Mouse (Mus musculus) forebrain, embryonic 10.5 days (tissue): ENCODE results near the gene Casq2. TPM values are rescaled to one million over a fixed set of nuclear protein-coding genes. Genes with fewer than 3 reads are reported as not detected.

Source experiments
- DNase-seq: peaks from one replicate; pipeline ENCODE4 v3.0.0-alpha.2; 2017; ENCODE audit warnings: low spot score; ENCODE audit errors: extremely low spot score
- H3K27ac ChIP-seq: fragments of 300-500 bp; sonication (generic); 2 replicates; pipeline ENCODE4 v1.5.1; 2016; ENCODE audit warnings: mild to moderate bottlenecking
- H3K27me3 ChIP-seq: fragments of 300-500 bp; sonication (generic); 2 replicates; pipeline ENCODE4 v1.6.1; 2016; ENCODE audit warnings: mild to moderate bottlenecking; ENCODE audit not compliant: poor library complexity, severe bottlenecking
- H3K36me3 ChIP-seq: fragments of 300-500 bp; sonication (generic); replicated peaks from 2 replicates; pipeline ENCODE4 v1.6.1; 2016; ENCODE audit warnings: mild to moderate bottlenecking, moderate library complexity
- H3K4me1 ChIP-seq: fragments of 300-500 bp; sonication (generic); 2 replicates; pipeline ENCODE4 v1.6.1; 2016
- H3K4me3 ChIP-seq: fragments of 300-500 bp; sonication (generic); 2 replicates; pipeline ENCODE4 v1.5.1; 2016; ENCODE audit warnings: mild to moderate bottlenecking, moderate library complexity
- H3K9me3 ChIP-seq: fragments of 300-500 bp; sonication (generic); 2 replicates; pipeline ENCODE4 v1.6.1; 2016; ENCODE audit warnings: mild to moderate bottlenecking, moderate library complexity
- WGBS: fragments of 180-500 bp; shearing (Covaris S2); methylation state at CpG from one replicate; pipeline ENCODE4 v1.1.7; 2016; 5-methylcytosine and 5-hydroxymethylcytosine counted together
- polyA plus RNA-seq: library from polyadenylated mRNA; unstranded; fragments of >200 nt; fragmentation: Nextera tagmentation; extraction: Ambion mirVana; gene quantifications from 2 replicates; pipeline ENCODE4 v1.2.1, GENCODE M21; 2016

Gene Casq2
- polyA plus RNA-seq, 1 experiment from 2014 or later: not detected

DNA sequence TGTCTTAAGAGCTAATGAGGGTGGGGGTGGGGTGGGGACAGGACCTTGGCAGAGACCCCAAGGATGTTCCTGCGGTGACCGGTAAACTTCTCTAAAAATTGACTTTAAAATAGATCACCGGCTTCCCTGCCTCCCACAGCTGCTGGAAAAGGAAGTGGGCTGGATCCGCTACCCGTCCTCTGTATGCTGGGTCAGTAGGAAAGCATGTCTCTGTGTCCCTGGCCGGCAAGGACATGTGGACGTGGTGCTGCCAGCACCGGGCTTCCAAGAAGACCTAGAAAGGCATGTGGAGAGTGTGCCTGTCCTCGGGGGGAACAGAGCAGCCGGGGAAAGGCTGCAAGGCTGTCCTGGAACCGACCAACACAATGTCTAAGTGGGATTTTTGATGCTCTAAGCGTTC lies 496 bp upstream of the Casq2 start:
- H3K27ac ChIP-seq: no peak overlapping the region
- peaks cover 35% of the 10 kb centered on the region for H3K4me1 ChIP-seq
- no peak overlapping the region for H3K4me3 ChIP-seq
- H3K9me3 ChIP-seq: no peaks in the 10 kb centered on the region
- no peak for DNase-seq
- H3K36me3 ChIP-seq: no peaks in the 10 kb centered on the region
- WGBS: 32% methylated on average over 12 of the region's 12 CpGs
- peaks cover 65% of the 10 kb centered on the region for H3K27me3 ChIP-seq

- H3K4me1 ChIP-seq: no peaks in the 10 kb centered on the region
- WGBS: 93% methylated on average over 3 of the region's 3 CpGs
- no peak for DNase-seq
- H3K36me3 ChIP-seq: no peaks in the 10 kb centered on the region
- H3K9me3 ChIP-seq: no peaks in the 10 kb centered on the region
- H3K4me3 ChIP-seq: no peak overlapping the region
- H3K27me3 ChIP-seq: no peaks in the 10 kb centered on the region
- no peak overlapping the region for H3K27ac ChIP-seq
These were observed 8.6 kb downstream of the Casq2 start for GRCm38 (mm10) chr3:102094841-102095240.

DNA sequence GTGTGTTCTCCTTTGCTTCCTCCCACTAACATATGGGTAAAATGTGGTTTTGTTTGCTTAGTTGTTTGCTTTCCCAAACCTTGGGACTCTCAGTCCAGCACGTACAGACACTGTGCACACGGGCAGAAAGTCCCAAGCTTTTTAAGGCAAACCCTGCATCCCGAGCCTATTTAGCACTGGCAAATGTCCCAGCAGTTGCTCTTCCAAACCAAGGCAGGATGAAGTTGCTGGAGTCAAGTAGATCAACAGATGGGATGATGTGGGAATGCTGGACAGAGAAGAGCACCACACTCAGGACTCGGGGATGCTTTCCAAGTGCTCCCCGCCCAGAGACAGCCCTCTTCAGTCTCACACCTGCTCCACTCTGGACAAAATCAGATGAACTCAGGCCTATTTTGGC lies 9.2 kb downstream of the Casq2 start:
- DNase-seq: no peak
- Histone ChIP-seq H3K9me3 (no peaks in the 10 kb centered on the region), H3K27ac (no peak overlapping the region), H3K27me3 (no peaks in the 10 kb centered on the region), H3K4me3 (no peak overlapping the region), H3K36me3 (no peaks in the 10 kb centered on the region), H3K4me1 (no peaks in the 10 kb centered on the region)
- WGBS: 92% methylated on average over 5 of the region's 5 CpGs

GRCm38 (mm10) chr3:102096366-102096765 lies 10.2 kb downstream of the Casq2 start:
- 90% methylated on average over 8 of the region's 8 CpGs for WGBS
- no peaks in the 10 kb centered on the region for H3K4me1 ChIP-seq
- H3K27me3 ChIP-seq: no peaks in the 10 kb centered on the region
- DNase-seq: no peak
- H3K9me3 ChIP-seq: no peaks in the 10 kb centered on the region
- H3K36me3 ChIP-seq: no peaks in the 10 kb centered on the region
- H3K4me3 ChIP-seq: no peak overlapping the region
- no peak overlapping the region for H3K27ac ChIP-seq

- no peaks in the 10 kb centered on the region for H3K36me3 ChIP-seq
- 91% methylated on average over 2 of the region's 2 CpGs for WGBS
- DNase-seq: no peak
- no peak overlapping the region for H3K27ac ChIP-seq
- H3K4me1 ChIP-seq: no peaks in the 10 kb centered on the region
- no peaks in the 10 kb centered on the region for H3K9me3 ChIP-seq
- H3K27me3 ChIP-seq: no peaks in the 10 kb centered on the region
- no peak overlapping the region for H3K4me3 ChIP-seq
These were observed 10.8 kb downstream of the Casq2 start for GRCm38 (mm10) chr3:102096976-102097375.

GRCm38 (mm10) chr3:102099242-102099641 lies 13.0 kb downstream of the Casq2 start:
- no peak overlapping the region for H3K27ac ChIP-seq
- no peaks in the 10 kb centered on the region for H3K4me1 ChIP-seq
- H3K9me3 ChIP-seq: no peaks in the 10 kb centered on the region
- H3K4me3 ChIP-seq: no peak overlapping the region
- no peaks in the 10 kb centered on the region for H3K27me3 ChIP-seq
- 71% methylated on average over 9 of the region's 10 CpGs for WGBS
- DNase-seq: no peak
- no peaks in the 10 kb centered on the region for H3K36me3 ChIP-seq

DNA sequence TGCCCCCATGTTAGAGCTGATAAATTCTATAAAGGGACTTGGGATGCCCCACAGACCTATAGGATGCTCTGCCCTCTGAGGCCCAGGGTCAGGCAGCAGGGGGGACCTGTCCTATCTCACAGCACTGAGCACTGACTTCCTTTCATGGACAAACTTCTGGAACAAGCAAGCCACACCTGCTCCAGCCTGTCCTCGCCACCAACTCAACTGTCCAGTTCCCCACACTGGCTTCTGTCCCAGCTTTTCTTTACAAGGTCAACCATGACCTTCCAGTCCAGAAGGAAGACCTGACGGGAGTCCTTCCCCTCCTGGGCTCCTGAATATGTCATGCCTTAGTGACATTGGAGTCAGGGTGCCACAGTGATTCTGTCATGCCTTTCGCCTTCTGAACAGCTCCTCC lies 13.6 kb downstream of the Casq2 start:
- WGBS: 84% methylated on average over 3 of the region's 3 CpGs
- Histone ChIP-seq H3K4me1 (no peaks in the 10 kb centered on the region), H3K27ac (no peak overlapping the region), H3K9me3 (no peaks in the 10 kb centered on the region), H3K27me3 (no peaks in the 10 kb centered on the region), H3K36me3 (no peaks in the 10 kb centered on the region), H3K4me3 (no peak overlapping the region)
- DNase-seq: no peak

DNA sequence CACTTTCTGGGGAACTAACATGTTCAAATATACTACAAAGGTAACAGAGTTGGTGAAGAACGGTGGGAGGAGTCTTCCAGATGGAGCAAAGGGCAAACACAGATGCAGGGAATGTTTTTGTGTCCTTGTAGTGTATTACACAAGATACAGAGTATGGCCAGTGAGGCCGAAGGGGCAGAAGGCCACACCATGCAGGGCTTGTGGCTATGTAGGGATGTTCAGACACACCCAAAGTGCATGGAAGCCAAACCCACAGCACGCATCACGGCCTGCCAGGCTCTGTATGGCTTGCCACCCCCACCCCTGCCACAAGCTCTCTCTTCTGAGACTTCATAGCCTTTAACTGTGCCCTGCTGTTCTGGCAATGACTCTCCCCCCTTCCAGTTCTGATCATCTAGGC lies 15.2 kb downstream of the Casq2 start:
- no peak for DNase-seq
- Histone ChIP-seq H3K4me1 (no peaks in the 10 kb centered on the region), H3K9me3 (no peaks in the 10 kb centered on the region), H3K27ac (no peak overlapping the region), H3K4me3 (no peak overlapping the region), H3K36me3 (no peaks in the 10 kb centered on the region), H3K27me3 (no peaks in the 10 kb centered on the region)
- WGBS: 91% methylated on average over 4 of the region's 4 CpGs

DNA sequence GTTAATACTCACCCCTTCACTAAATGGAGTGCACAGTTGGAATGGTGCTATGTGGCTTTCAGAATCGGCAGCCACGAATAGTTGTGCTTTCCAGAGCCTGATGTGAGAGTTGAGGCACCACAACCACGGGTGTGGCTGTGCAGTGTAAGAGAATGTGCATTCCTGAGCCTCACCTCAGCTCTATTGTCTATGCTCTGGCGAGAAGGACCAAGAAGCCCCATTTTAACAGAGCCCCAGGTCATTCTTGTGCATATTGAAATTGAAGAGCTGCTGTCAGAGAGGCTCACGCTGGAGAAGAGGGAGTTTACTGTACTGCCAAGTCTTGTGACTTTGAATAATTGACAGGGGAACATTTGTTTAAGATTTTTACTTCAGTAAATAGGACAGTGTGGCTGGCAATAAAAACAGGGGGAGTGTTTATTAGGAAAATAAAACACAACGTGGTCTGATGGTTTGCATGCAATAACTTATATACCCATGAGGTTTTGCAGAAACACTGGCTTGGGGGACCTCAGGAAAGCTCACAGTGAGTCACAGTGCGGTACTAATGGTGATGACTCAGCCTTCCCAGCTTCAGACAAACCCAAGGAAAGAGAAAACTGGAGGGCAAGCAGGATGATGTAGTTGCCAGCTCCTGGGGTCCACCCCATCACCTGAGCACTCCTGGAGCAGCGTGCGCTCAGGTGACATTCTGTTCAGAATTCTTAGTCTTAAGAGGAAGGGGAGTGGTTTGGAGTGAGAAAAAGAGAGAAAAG lies 17.8 kb downstream of the Casq2 start:
- whole genome bisulfite sequencing: 82% methylated on average over 9 of the region's 9 CpGs
- DNase-seq: no peak
- H3K27me3 ChIP-seq: no peaks in the 10 kb centered on the region
- H3K36me3 ChIP-seq: no peaks in the 10 kb centered on the region
- no peak overlapping the region for H3K27ac ChIP-seq
- no peaks in the 10 kb centered on the region for H3K9me3 ChIP-seq
- H3K4me1 ChIP-seq: no peaks in the 10 kb centered on the region
- H3K4me3 ChIP-seq: no peak overlapping the region

DNA sequence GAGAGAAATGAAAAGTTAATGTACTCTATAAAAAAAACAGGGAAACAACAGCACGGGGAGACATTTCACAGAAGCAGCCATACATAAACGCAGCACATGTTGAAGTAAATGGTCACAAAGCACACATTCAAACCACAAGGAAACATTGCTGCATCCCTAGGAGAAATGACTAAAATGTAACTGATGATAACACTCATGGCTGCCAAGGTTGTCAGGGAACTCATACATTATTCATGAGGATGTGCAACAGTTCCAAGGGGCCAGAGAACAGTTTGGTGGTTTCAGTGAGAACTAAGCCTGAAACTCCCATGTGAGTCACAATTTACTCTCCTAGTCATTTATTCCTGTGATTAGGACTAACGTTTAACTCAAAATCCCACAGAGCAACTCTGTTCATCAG lies 22.0 kb downstream of the Casq2 start:
- peaks cover 10% of the 10 kb centered on the region for H3K4me1 ChIP-seq
- no peak overlapping the region for H3K4me3 ChIP-seq
- H3K36me3 ChIP-seq: no peaks in the 10 kb centered on the region
- WGBS: 85% methylated on average over 3 of the region's 3 CpGs
- DNase-seq: no peak
- H3K27me3 ChIP-seq: peaks cover 5% of the 10 kb centered on the region; the same call in 1 of the 2 replicates
- no peaks in the 10 kb centered on the region for H3K9me3 ChIP-seq
- H3K27ac ChIP-seq: no peak overlapping the region

DNA sequence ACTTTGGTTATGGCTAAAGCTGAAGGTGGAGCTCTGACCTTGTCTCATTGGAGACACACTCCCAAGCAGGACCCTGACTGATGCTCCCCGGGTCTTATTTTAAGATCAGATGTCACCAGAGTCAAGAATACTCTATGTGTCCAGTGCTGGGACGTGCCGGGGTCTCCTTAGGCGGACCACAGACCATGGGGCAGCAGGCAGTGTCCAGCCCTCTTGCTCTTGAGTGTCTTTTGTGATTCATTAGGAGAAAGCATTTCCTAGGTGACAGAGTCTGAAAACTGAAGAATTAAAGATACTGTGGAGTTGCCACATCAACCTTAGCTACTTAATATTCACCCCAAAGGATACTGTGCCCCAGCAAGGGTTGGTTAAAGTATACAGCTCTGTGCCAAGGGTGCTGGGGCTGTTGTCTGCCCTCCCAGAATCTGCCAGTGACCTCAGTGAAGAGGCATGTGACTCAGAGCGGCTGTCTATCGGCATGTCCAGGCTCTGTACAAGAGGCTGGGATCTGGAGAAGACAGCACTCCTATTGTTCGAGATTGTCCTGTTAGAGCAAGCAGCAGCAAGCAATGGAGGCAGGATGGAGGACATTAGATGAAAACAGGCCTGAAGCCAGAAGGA lies 25.9 kb downstream of the Casq2 start:
- H3K4me3 ChIP-seq: no peak overlapping the region
- peaks cover 5% of the 10 kb centered on the region; the same call in 1 of the 2 replicates for H3K27me3 ChIP-seq
- no peak for DNase-seq
- H3K27ac ChIP-seq: no peak overlapping the region
- 82% methylated on average over 7 of the region's 7 CpGs for WGBS
- peaks cover 10% of the 10 kb centered on the region for H3K4me1 ChIP-seq
- no peaks in the 10 kb centered on the region for H3K9me3 ChIP-seq
- no peaks in the 10 kb centered on the region for H3K36me3 ChIP-seq

GRCm38 (mm10) chr3:102120947-102121346 lies 34.7 kb downstream of the Casq2 start:
- no peak for DNase-seq
- peaks cover 7% of the 10 kb centered on the region for H3K4me1 ChIP-seq

GRCm38 (mm10) chr3:102122046-102122445 lies 35.8 kb downstream of the Casq2 start:
- no peaks in the 10 kb centered on the region for H3K36me3 ChIP-seq
- H3K27me3 ChIP-seq: 0 out of 2 replicates have a peak, but pooled peaks cover 8% of the 10 kb centered on the region
- H3K27ac ChIP-seq: no peak overlapping the region
- H3K4me1 ChIP-seq: peaks cover 10% of the 10 kb centered on the region
- DNase-seq: no peak
- no peak overlapping the region for H3K4me3 ChIP-seq
- WGBS: 69% methylated on average over 7 of the region's 7 CpGs
- H3K9me3 ChIP-seq: no peaks in the 10 kb centered on the region

More at GRCm38 (mm10) chr3:102120947-102121346, 34.7 kb downstream of the Casq2 start:
- Histone ChIP-seq H3K27me3 (0 out of 2 replicates have a peak, but pooled peaks cover 8% of the 10 kb centered on the region), H3K9me3 (no peaks in the 10 kb centered on the region), H3K36me3 (no peaks in the 10 kb centered on the region), H3K4me3 (no peak overlapping the region), H3K27ac (no peak overlapping the region)
